Mouse (Mus musculus) cerebellum, adult 2 months (tissue): ENCODE results near the gene Olfr959.

Source experiments
- CTCF ChIP-seq: fragments of 200-500 bp; IDR thresholded peaks from 2 replicates; pipeline ENCODE4 v1.5.1; 2011; ENCODE audit warnings: low read depth, mild to moderate bottlenecking, control low read depth, low read length, moderate library complexity, borderline replicate concordance; ENCODE audit not compliant: insufficient read depth
- POLR2A ChIP-seq: fragments of 200-500 bp; IDR thresholded peaks from 2 replicates; pipeline ENCODE4 v1.6.1; 2011; ENCODE audit warnings: low read length, control low read depth, borderline replicate concordance; ENCODE audit not compliant: insufficient read depth

DNA sequence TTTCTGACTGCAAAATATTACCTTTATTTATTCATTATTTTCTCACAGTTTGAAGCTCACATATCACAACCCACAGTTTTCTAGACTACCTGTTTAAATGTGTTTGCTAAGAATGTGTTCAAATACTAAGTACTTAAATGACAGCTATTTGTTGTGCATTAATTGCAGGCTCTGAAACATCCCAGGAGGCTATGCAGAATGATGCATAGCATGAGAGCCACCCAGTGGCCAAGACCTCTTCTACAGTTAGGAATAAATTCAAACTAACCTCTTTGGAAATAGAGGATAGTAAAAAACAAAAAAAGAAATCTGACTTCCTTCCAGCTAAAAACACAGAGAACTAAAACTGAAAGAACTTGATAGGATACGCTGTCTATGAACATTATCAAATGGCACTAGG is 36.6 kb upstream of the Olfr959 start:
- TF ChIP-seq CTCF: no peak
- TF ChIP-seq POLR2A: no peak
